Mouse (Mus musculus): ENCODE measurements at regions not wholly inside any gene's neighbourhood (a gene's known extent, or its start where the extent isn't known, plus 50 kb on each side); places are given as distances from the start of the nearest gene placed in this dataset.

GRCm38 (mm10) chr5:15773839-15774238 lies 59.8 kb upstream of the Speer4c start:
- no peak for DNase-seq

GRCm38 (mm10) chr5:15774567-15774966 lies 60.5 kb upstream of the Speer4c start:
- no peak for DNase-seq

GRCm38 (mm10) chr5:15776106-15776505 lies 62.0 kb upstream of the Speer4c start:
- DNase-seq = no peak

GRCm38 (mm10) chr5:15803583-15803982 lies 89.5 kb upstream of the Speer4c start:
- no peak for DNase-seq

- DNase-seq = no peak
Measured at GRCm38 (mm10) chr5:15816864-15817263, 102.8 kb upstream of the Speer4c start.

- DNase-seq = no peak
Measured at GRCm38 (mm10) chr5:15817366-15817765, 103.3 kb upstream of the Speer4c start.

GRCm38 (mm10) chr5:15822989-15823388 lies 108.9 kb upstream of the Speer4c start:
- DNase-seq = no peak

GRCm38 (mm10) chr5:15831527-15831926 lies 103.0 kb upstream of the Cacna2d1 start:
- no peak for DNase-seq

- DNase-seq = no peak
Measured at GRCm38 (mm10) chr5:15832338-15832737, 102.2 kb upstream of the Cacna2d1 start.

GRCm38 (mm10) chr5:15838108-15838972 lies 96.2 kb upstream of the Cacna2d1 start:
- DNase-seq = peak; percentile 71 to 79

- no peak for DNase-seq
Measured at GRCm38 (mm10) chr5:15846790-15847189, 87.7 kb upstream of the Cacna2d1 start.

GRCm38 (mm10) chr5:15849520-15849919 lies 85.0 kb upstream of the Cacna2d1 start:
- no peak for DNase-seq

- DNase-seq = no peak
Measured at GRCm38 (mm10) chr5:15850126-15850801, 84.2 kb upstream of the Cacna2d1 start.

- no peak for DNase-seq
Measured at GRCm38 (mm10) chr5:15854752-15855151, 79.7 kb upstream of the Cacna2d1 start.

GRCm38 (mm10) chr5:15857034-15857433 lies 77.5 kb upstream of the Cacna2d1 start:
- DNase-seq = no peak

GRCm38 (mm10) chr5:15874065-15874464 lies 60.4 kb upstream of the Cacna2d1 start:
- DNase-seq = no peak

- DNase-seq = no peak
Measured at GRCm38 (mm10) chr5:15883004-15883403, 51.5 kb upstream of the Cacna2d1 start.

All from cerebellum, postnatal 36 days (tissue).